In genomic region chr15:97914331-97914747, GRCm38 (mm10) we compare ENCODE assay signal across 8 mouse cellular contexts. TPM values are rescaled to one million over a fixed set of nuclear protein-coding genes. Genes with fewer than 3 reads are reported as not detected.
DNase-seq lines count a peak whose midpoint lies in the region; ATAC-seq and TF ChIP-seq lines count a peak whose summit lies in the region.

No protein-coding gene starts in this region.

- intact Hi-C loops in heart, postnatal 25 days (cut with DNase I), result no loop called here

- no peak overlapping the region for H3K4me2 ChIP-seq in limb, embryonic 14.5 days (replicated peaks; ENCODE audit: low read depth, low read length, severe bottlenecking)
- peak overlapping the region; percentile 35 for H3K4me2 ChIP-seq in embryonic facial prominence, embryonic 13.5 days

- H3K9ac ChIP-seq in limb, embryonic 14.5 days (ENCODE audit: low read depth, low read length, severe bottlenecking), result no peak overlapping the region
- H3K9ac ChIP-seq in embryonic facial prominence, embryonic 13.5 days, result no peak overlapping the region

- no peak for TF ChIP-seq POLR2A in limb, embryonic 14.5 days (IDR thresholded peaks at IDR 0.05; ENCODE audit: borderline replicate concordance, extremely low read depth, insufficient read depth, insufficient read length)

- no peaks in the 10 kb centered on the region for H3K4me1 ChIP-seq in limb, embryonic 14.5 days (ENCODE audit: control insufficient read depth, insufficient read depth, low read length)
- peaks cover 5% of the 10 kb centered on the region; the same call in 1 of the 2 replicates for H3K4me1 ChIP-seq in limb, embryonic 10.5 days
- peaks cover 7% of the 10 kb centered on the region for H3K4me1 ChIP-seq in embryonic facial prominence, embryonic 13.5 days
- peaks cover 8% of the 10 kb centered on the region for H3K4me1 ChIP-seq in megakaryocyte, embryonic 14.5 days

- no peak overlapping the region for H3K4me3 ChIP-seq in limb, embryonic 14.5 days (replicated peaks; ENCODE audit: low read length)
- no peak overlapping the region for H3K4me3 ChIP-seq in limb, embryonic 10.5 days
- H3K4me3 ChIP-seq in embryonic facial prominence, embryonic 13.5 days, result no peak overlapping the region
- peak overlapping the region; percentile 64 for H3K4me3 ChIP-seq in megakaryocyte, embryonic 14.5 days (replicated peaks)

- no peak overlapping the region for H3K27ac ChIP-seq in limb, embryonic 14.5 days (replicated peaks; ENCODE audit: low read depth, low read length)
- no peak overlapping the region for H3K27ac ChIP-seq in limb, embryonic 10.5 days
- H3K27ac ChIP-seq in embryonic facial prominence, embryonic 13.5 days, result no peak overlapping the region

- WGBS in limb, embryonic 14.5 days, result 36% methylated on average over 9 of the region's 9 CpGs
- WGBS in limb, embryonic 10.5 days, result 38% methylated on average over 9 of the region's 9 CpGs
- 16% methylated on average over 9 of the region's 9 CpGs for WGBS in embryonic facial prominence, embryonic 13.5 days

- no peaks in the 10 kb centered on the region for H3K9me3 ChIP-seq in limb, embryonic 14.5 days (ENCODE audit: control insufficient read depth, low read length)
- H3K9me3 ChIP-seq in limb, embryonic 10.5 days (replicated peaks), result no peaks in the 10 kb centered on the region
- H3K9me3 ChIP-seq in embryonic facial prominence, embryonic 13.5 days, result no peaks in the 10 kb centered on the region
- peaks cover 4% of the 10 kb centered on the region; the same call in 1 of the 2 replicates for H3K9me3 ChIP-seq in megakaryocyte, embryonic 14.5 days

- no peaks in the 10 kb centered on the region for H3K36me3 ChIP-seq in limb, embryonic 14.5 days (ENCODE audit: control insufficient read depth, insufficient read depth, low read length)
- H3K36me3 ChIP-seq in limb, embryonic 10.5 days, result no peaks in the 10 kb centered on the region
- no peaks in the 10 kb centered on the region for H3K36me3 ChIP-seq in embryonic facial prominence, embryonic 13.5 days
- no peaks in the 10 kb centered on the region for H3K36me3 ChIP-seq in megakaryocyte, embryonic 14.5 days (replicated peaks; ENCODE audit: low read length)

- no peak for ATAC-seq in limb, embryonic 14.5 days (ENCODE audit: low FRiP score, low read depth)
- ATAC-seq in embryonic facial prominence, embryonic 13.5 days (ENCODE audit: insufficient number of reproducible peaks, insufficient read depth, low FRiP score, low TSS enrichment, low read depth), result no peak

- peak; percentile 64 for DNase-seq in limb, embryonic 14.5 days (ENCODE audit: low spot score)
- DNase-seq in limb, embryonic 10.5 days (ENCODE audit: low spot score), result no peak
- peak; percentile 48 for DNase-seq in heart, postnatal 25 days (ENCODE audit: low spot score)
- no peak for DNase-seq in thymus, postnatal 14 days
- no peak for DNase-seq in layer of hippocampus, postnatal 36 days
- DNase-seq in ovary, postnatal 10 days (ENCODE audit: low spot score), result no peak

- no peaks in the 10 kb centered on the region for H3K27me3 ChIP-seq in limb, embryonic 14.5 days (ENCODE audit: control insufficient read depth, insufficient read depth, low read length)
- H3K27me3 ChIP-seq in limb, embryonic 10.5 days (ENCODE audit: low read depth, poor library complexity, severe bottlenecking), result peaks cover 24% of the 10 kb centered on the region
- peaks cover 7% of the 10 kb centered on the region for H3K27me3 ChIP-seq in embryonic facial prominence, embryonic 13.5 days
- peaks cover 60% of the 10 kb centered on the region for H3K27me3 ChIP-seq in megakaryocyte, embryonic 14.5 days (replicated peaks)

RNA-seq across cellular contexts. Expression of gene Vdr, which starts 3.9 kb away (rescaled TPM):
- polyA plus RNA-seq in limb, embryonic 14.5 days (2012; rRNA removed), result 3.4 and 4.0 TPM in 2 replicates
- 1.9 and 2.0 TPM in 2 replicates for polyA plus RNA-seq in limb, embryonic 14.5 days (2014; fragmentation: Nextera tagmentation; extraction: Ambion mirVana)
- 0.15 and 0.23 TPM in 2 replicates for polyA plus RNA-seq in limb, embryonic 10.5 days (2016; fragmentation: Nextera tagmentation; extraction: Ambion mirVana)
- polyA plus RNA-seq in embryonic facial prominence, embryonic 13.5 days (2015; fragmentation: Nextera tagmentation; extraction: Ambion mirVana), result 2.3 and 2.8 TPM in 2 replicates
- total RNA-seq in heart, postnatal 25 days (2021), result 1 to 10 TPM; 1.5 to 2.5 TPM
- polyA plus RNA-seq in megakaryocyte, embryonic 14.5 days (2012; ENCODE audit: insufficient read depth, low replicate concordance), result 0.20 and 2.6 TPM in 2 replicates
- total RNA-seq in layer of hippocampus, postnatal 36 days (2021), result under 1 TPM; 0.30 to 0.37 TPM

RNA-seq across cellular contexts. Expression of gene Tmem106c, which starts 49.7 kb away (rescaled TPM):
- polyA plus RNA-seq in limb, embryonic 14.5 days (2012; rRNA removed), result 49.9 and 59.1 TPM in 2 replicates
- polyA plus RNA-seq in limb, embryonic 14.5 days (2014; fragmentation: Nextera tagmentation; extraction: Ambion mirVana), result 49.8 and 51.5 TPM in 2 replicates
- 29.8 and 34.9 TPM in 2 replicates for polyA plus RNA-seq in limb, embryonic 10.5 days (2016; fragmentation: Nextera tagmentation; extraction: Ambion mirVana)
- polyA plus RNA-seq in embryonic facial prominence, embryonic 13.5 days (2015; fragmentation: Nextera tagmentation; extraction: Ambion mirVana), result 37.8 and 38.7 TPM in 2 replicates
- 10 to 100 TPM; 10.9 to 15.3 TPM for total RNA-seq in heart, postnatal 25 days (2021)
- 6.8 and 24.2 TPM in 2 replicates for polyA plus RNA-seq in megakaryocyte, embryonic 14.5 days (2012; ENCODE audit: insufficient read depth, low replicate concordance)
- total RNA-seq in layer of hippocampus, postnatal 36 days (2021), result 10 to 100 TPM; 29.1 to 30.4 TPM

Comparison
In these comparisons a context has a peak if more than half of its experiments do, and no peak if none do; other contexts are left out.
1. DNase-seq: peak in limb, embryonic 14.5 days (single experiment) and heart, postnatal 25 days (single experiment); none in limb, embryonic 10.5 days (single experiment), thymus, postnatal 14 days (single experiment), layer of hippocampus, postnatal 36 days (0 of 2) and ovary, postnatal 10 days (single experiment).